Mouse (Mus musculus) cerebellum, postnatal 4 days (tissue): ENCODE results near the gene Olfr1424.
A peak's percentile ranks its signal among the peaks of the same experiment; 100 is the strongest.
"Not testable (repeated sequence)": the region's sequence is repeated elsewhere in the genome, so short reads cannot be mapped to it uniquely, and the experiment has no call there.

Source experiments
- DNase-seq, 2 experiments: peaks; one replicate each; pipeline ENCODE4 v3.0.0; 2022; ENCODE audit warnings: low spot score in 2 of 2, mixed read lengths in 1 of 2

Gene Olfr1424

DNA sequence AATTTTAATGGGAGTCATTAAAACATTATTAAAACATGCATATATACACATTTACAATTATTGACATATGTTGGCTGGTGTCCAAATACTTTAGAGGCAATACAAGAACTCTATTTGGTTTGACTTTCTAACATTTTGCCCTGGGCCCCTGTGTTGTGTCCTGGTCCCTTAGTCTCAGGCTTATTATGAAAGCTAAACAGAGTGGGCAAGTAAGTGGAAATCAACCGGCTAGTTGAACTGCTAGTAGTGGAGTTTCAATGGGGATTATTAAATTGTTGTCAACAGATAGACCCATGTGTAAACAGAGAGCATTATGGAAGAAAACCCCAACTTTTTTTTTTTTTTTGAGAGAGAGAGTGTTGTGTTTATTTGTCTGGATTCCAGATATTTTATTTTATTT is at the start of gene Olfr1424:
Gene Olfr1424 (minus strand): TSS at position 101 of the 400 bp plus-strand sequence.
- DNase-seq: not testable (repeated sequence)

DNA sequence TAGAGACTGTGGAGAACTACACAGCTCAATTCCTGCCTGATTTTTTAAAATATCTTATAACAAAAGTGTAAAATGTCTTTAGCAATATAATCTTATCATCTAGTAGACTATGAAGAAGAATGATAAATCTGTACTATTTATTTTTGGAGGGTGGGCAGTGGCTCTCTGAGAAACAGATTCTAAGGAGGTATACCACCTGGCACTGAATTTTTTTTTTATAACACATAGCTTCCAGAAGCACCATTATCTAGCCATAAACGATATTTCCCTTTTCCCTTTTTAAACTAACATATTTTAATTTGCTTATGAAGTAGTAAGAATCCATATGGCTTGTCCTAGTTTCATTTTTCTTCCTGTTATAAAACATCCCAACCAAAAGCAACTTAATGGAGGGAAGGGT is 42.1 kb upstream of the Olfr1424 start:
- DNase-seq: no peak

DNA sequence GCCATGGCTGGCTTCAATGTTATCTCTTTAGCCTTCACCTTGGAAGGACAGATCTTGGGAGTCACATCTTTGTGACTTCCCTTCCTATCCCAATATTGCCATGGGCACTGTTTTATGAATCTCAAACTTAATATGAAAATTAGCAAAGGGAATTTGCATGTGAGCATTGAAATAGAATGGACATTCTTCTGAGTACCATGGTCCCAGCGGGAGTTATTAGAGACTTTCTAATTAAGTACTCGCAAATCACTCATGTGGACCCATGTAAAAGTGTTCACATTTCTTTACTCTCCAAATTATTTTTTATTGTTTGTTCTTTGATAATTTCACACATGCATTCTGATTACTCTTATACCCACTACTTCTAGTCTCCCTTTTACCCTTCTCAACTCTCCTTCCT is 40.8 kb upstream of the Olfr1424 start, which contains the start of gene Olfr1427:
Gene Olfr1427 (minus strand): TSS at position 101 of the 400 bp plus-strand sequence.
- DNase-seq: no peak

DNA sequence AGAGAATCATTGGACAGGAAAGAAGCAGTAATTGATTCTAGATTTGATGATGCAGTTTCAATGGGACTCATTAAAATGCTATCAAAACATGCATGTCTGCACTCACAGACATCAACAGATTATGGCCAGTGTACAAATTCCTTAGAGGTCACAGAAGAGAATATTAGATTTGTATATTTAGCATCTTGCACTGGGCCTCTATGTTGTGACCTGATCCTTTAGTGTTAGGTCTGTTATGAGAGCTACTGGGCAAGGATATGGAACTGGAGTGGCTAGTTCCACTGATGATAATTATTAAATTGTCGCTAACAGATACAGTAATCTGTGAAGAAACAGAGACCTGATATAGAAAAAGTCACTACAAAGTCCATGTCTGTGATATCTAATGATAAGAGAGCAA is 29.4 kb upstream of the Olfr1424 start, which contains the start of gene Olfr1426:
Gene Olfr1426 (minus strand): TSS at position 101 of the 400 bp plus-strand sequence.
- DNase-seq: no peak

DNA sequence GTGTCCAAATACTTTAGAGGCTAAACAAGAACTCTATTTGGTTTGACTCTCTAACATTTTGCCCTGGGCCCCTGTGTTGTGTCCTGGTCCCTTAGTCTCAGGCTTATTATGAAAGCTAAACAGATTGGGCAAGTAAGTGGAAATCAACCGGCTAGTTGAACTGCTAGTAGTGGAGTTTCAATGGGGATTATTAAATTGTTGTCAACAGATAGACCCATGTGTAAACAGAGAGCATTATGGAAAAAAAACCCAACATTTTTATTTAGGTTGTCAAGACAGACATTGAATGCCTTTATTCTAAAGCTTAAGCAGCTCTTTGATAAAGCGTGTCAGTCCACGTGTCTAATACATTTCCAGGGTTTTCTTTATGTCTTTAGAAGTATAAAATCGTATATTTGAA is 15.1 kb upstream of the Olfr1424 start, which contains the start of gene Olfr1425:
Gene Olfr1425 (minus strand): TSS at position 101 of the 400 bp plus-strand sequence.
- DNase-seq: not testable (repeated sequence)

DNA sequence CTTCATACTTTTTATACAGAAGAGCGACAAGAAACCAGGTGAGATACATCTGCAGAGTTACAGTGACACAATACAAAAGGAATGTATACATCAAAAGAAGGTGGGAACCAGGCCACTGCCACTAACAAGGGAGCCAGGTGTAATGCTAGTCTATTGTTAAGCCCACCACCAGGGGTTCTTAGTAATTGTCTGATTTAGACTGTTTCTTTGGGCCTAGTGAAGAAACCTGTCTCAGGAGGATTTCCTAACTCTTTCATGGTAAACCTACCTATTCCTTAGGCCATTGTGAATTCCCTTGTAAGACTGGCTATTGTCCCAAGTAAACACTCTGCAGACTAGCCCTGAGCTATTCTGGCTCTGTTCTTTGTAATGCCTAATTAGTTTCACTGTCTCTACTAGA is 7.1 kb upstream of the Olfr1424 start:
- not testable (repeated sequence) for DNase-seq

DNA sequence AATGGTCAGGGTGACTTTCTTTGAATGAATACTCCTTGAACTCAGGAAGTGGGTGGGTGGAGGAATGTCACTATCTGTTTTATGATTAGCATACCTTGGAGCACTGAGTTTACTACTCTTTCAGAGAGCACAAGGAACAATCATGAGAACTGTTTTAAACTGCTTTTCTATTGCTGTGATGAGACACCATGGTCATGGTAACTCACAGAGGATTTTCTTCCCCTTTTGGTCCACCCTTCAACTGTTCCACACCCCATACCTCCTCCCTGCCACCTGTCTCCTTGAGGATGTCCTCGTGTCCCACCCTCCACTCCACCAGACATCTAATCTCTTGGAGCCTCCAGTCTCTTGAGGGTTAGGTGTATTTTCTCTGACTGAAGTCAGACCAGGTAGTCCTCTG is 5.3 kb upstream of the Olfr1424 start:
- DNase-seq: not testable (repeated sequence)

DNA sequence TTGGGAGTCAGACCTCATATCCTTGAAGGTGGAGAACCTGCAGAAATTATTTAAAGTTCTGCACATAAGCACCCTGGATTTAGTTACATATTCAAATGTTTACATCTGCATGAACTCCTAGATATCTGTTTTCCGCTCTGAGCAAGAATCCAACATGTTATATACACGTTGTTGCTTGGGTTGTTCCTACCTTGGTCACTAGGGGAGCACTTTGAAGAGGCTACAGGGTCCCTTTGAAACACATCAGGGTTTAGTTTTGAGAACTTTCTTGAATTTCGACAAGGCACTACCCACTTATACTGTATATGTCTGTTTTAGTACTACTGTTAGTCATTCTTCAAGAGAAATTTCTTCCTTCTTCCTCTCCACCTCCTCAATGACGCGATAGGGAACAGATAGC is 19.3 kb downstream of the Olfr1424 start:
- DNase-seq: no peak

DNA sequence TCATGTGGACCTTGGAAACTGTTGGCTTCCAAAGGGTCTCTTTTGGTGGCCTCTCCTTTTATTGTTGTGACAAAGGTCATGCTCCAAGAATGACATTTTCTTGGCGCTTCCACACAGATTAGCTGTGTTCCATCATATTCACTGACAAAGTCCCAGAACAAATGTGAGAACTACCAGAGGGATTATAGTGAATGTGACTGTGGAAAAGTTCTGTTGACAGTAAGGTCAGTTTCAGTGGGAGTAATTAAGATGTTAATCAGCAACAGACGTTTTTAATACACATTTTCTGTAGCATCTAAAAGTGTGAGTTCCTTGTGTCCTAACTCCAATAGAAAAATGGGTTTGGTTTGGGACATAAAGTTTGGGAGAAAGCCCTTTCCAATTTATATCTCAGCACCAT is 21.3 kb downstream of the Olfr1424 start, which contains the start of gene Olfr1423:
Gene Olfr1423 (minus strand): TSS at position 101 of the 400 bp plus-strand sequence.
- no peak for DNase-seq

DNA sequence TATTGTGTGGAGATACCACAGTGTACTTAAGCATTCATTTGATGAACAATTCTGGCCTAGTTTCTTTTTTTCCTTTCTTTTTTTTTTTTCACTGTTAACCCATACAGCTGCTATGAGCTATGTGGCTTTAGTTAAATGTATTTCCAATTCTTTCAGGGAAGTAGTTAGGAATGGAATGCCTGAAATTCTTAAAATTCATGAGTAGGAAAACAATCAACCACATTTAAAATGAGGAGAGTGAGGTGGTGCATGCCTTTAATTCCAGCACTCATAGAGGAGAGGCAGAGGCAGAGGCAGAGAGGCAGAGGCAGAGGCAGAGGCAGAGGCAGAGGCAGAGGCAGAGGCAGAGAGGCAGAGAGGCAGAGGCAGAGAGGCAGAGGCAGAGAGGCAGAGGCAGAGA is 24.8 kb downstream of the Olfr1424 start:
- DNase-seq: no peak

DNA sequence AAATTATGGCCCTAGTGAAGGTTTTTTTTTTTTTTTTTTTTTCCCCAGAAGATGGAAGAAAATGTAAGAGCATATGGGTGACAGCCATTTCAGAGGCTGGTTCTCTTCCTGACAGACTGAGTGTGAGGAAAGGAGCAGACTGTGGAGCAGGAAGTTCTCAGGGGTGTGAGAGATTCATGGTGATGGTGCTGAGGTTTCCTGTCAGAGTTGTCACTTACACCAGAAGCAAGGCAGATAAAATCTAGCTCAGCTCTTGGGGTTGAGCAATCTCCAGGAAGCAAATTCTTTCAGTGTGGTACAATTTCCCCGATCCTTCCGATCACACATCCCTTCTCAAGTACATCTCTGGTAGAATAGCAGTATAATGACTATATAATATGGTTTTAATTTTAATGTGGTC is 35.9 kb downstream of the Olfr1424 start:
- DNase-seq: no peak

DNA sequence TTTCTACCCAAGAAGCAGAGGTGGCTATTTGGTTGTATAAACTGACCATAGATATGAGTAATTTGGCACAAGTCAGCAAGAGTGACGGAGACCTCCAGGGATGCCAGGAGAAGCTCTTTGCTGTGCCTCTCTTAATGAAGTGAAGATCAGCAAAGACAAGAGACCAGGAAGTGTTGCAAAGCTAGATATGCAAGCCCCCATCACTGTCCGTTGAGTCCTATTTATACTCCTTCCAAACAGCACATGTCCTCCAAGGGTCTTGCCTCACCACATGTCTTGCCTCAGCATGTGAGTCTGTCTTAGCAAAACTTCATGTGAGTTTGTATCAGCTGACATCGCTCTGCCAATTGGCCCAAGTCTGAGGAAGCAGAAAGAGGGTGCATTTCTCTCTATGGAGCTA is 37.1 kb downstream of the Olfr1424 start:
- DNase-seq: no peak

DNA sequence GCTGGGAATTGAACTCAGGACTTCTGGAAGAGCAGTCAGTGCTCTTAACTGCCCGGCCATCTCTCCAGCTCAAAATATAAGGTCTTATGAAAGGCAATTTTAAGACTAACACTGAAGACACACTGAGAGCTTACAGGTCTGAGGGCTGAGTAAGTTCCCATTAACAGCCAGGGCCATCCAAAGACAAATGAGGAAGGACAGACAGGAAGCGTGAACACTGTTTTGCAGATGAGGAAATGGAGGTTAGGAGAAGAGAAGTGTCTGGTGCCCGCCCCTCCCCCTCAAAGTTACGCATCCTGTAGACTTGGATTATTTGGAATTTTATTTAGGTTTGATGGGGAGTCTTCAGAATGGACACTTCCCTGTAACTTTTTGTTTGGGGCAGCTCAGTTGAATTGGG is 38.3 kb downstream of the Olfr1424 start:
- no peak for DNase-seq

DNA sequence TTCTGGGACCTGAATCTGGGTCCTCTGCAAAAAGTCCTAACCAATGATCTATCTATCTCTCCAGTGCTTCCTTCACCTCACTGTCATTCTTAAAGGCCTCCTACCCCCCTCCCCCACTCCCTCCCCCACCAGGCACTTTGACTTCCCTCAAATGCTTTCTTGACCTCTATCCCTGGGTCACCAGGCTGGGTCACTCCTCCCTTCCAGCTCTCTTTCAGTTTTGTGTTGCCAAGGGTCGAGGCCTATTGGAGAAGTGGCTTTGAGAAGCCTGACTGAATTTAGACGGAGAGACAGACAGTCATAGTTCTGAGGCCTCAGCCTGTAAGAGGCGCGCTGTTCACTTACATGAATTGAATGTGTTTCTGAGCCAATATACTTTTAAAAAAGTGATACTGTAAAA is 46.3 kb downstream of the Olfr1424 start:
- DNase-seq: no peak

DNA sequence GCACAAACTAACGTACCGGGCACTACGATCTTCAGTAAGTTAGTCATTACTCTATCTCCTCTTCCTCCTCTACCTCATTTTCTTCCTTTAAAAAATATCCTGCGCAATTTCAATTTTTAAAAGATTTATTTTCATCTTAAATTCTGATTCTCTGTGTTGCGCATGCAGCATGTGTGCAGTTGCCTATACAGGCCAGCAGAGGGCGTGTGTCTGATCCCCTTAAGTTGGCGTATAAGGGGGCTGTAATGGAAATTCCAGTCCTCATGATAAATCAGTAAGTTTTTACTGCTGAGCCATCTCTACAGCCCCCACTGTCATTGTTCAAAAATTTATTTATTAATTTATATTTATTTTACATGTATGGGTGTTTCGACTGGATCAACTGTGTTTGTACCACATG is 46.8 kb downstream of the Olfr1424 start:
- DNase-seq: no peak

DNA sequence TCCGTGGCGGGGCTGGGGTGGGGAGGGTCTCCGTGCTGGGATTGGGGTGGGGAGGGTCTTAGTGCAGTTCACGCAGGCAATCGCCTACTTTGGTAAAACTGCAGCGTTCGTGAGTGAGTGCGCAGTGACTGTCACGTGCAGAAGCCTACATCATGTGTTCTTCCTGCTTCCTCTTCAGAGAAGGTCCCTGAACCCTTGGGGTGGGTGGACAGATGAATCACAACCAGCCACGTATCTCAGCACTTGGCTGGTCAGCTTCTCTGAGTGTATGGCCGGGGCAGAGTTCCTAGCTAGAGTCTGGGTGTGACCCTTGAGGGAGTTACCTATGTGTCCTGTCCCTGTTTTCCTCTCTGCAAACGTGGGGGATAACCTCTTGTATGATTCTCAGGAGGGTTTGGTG is 49.3 kb downstream of the Olfr1424 start:
- no peak for DNase-seq

DNA sequence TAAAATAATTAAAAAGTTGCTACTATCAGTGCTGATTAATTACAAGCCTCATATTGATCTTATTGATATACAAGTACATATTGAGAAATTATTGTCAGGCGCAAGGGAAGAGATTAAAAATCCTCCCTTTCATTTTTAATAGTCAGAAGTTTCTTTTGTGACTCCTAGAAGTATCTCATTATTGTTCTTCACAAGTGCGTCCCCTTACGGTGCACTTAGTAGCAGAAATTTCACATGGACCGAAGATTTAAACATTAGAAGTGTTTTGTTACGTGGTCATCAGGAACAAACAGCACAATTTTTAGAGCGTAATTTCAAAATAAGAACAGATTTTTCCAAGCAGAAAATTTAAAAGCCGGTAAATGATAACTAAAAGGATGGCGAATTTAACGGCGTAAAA is 49.9 kb downstream of the Olfr1424 start:
- DNase-seq: no peak

DNA sequence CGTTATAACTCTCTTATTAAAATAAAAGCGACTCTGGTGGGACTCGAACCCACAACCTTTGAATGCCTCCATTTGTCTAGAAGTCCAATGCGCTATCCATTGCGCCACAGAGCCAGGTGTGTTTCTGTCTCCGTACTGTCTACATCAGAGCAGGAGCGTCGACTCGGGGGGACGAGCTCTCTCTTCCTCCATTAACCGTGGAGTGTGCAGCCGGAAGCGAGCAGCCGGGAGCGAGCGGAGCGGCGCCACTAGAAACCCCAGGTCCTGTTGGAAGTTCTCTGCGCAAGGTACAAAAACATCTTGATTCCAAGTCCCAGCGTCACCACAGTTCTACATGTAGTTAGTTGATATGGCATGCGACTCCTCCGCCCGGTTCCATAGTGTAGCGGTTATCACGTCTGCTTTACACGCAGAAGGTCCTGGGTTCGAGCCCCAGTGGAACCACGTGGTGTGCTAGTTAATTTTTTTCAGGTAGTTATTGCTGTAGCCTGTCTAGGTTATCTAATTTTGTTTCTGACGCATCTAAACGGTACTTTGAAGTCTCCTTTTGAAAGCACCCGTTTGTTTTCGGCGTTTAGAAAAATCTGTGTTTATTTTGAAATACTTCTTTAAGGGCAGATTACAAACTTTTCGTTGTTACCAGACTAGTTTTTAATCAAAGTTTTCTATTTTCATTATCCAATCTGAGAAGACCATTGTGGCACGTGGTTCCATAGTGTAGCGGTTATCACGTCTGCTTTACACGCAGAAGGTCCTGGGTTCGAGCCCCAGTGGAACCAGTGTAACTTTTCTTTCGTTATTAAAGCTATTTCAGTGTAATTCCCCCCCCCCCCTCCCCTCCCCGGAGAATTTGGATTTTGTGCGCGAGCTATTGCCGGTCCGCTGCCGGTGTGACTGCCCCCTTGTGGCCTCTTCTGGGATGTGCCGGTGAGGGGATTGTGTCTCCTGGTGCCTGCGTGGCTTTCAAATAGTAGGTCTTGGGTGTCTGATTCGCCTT is 50.6 kb downstream of the Olfr1424 start:
- DNase-seq: peak; percentile 76 to 90

DNA sequence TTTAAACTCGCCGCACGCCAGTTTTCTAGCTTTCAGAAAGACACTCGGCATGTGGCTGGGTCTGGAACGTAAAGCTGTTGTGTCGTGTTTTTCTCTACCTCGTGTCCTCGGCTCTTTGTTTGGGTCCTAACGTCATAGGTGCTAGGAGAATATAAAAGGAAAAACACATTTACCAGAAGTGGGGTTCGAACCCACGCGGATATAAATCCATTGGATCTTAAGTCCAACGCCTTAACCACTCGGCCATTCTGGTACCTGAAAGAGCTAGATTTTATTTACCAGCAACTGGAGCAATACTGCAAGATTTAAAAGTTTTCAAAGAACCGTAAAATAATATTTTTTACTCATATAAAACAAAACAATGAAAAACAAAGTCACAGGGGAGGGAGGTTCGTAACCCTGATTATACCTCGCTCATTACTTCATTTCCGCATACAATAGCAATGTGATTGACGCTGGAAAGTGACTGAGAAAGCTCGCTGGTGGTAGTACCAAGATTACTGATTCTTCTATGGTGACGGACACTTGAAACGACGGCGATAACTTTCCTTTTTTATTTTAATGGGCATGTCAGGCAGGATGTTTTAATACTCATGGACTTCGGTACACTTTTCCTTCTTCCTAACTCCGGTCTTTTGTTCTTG is 51.4 kb downstream of the Olfr1424 start:
- DNase-seq: peak in 1 of 2 experiments; percentile 74

DNA sequence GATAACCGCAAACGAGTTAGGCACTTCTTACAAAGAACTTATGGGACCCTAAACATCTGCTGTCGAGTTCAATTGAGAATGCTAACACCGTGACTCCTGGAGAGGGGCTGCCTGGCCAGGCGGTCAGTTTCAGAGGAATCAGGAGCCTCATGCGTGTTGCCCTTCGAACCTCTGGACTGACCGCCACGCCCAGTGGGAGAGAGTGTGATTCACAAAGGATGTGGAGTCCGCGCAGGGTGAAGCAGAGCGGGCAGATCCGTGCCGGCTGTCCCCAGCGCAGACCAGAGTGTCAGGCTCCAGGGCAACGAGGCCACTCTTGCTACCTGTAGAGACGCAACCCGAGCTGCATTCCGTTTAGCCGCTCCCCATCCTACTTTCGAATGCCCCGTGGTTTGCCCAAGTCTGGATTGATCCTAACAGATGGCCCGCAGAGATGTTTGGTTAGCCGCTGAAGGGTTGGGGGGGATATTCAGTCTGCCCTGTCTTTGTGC is 52.2 kb downstream of the Olfr1424 start:
- DNase-seq: peak in 1 of 2 experiments; percentile 62

DNA sequence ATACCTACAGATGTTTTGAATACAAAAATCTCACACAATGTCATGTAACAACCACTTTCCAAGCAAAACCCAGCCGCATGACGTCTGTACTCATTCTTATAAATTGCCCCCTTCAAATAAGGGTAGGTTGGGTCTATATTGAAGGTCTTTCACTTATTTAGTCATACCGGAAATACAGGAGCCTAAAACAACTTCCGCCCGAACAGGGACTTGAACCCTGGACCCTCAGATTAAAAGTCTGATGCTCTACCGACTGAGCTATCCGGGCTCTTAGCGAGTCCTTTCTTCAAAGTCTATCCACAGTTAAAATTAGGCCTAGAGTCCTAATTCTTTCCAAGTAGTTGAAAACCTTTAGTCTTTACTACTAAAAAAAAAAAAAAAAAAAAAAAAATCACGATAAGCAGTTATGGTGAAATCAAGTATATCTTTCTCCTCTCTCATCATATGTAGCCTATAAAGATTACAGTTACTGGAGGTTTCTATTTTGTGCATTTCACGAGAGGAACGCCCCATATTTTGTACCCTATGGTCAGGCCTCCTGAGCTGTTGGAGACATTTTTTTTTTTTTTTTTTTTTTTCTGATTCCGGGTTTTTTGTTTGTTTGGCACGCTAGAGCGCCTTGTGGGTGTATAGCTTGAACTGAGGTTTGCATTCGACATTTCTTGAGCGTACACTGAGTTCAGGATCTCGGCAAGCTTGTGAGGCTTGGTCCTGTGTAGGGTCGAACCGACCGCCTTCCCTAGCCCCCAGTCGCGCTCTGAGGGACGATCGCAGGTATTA is 52.8 kb downstream of the Olfr1424 start:
- DNase-seq: peak in 1 of 2 experiments; percentile 67
